Mouse (Mus musculus): ENCODE data around the gene Ror2. TPM values are rescaled to one million over a fixed set of nuclear protein-coding genes. Genes with fewer than 3 reads are reported as not detected.

Ror2 gene
- polyA plus RNA-seq, 1 experiment from 2014 or later: 17.4 TPM

DNA sequence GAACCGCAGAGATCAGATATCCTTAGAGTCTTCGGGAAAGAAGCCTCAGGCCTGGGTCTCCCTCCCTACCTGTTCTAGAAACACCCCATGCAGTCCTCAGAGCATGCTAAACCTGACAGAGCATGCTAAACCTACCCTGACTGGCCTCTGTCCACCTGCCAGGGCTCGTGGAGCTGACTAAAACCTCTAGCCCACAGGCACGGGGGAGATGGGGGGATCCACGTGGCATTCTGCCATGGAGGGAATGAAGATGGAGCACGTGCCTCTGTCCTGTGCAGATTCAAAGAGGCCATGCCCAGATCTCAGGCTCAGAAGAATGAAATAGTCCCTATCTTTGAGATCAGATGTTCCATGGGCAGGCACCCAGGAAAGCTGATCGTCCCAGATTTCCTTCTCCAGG lies 168.0 kb downstream of the Ror2 start:
- Histone ChIP-seq H3K4me1 (peaks cover 19% of the 10 kb centered on the region; the same call in 1 of the 2 replicates), H3K9me3 (no peaks in the 10 kb centered on the region), H3K4me2 (no peak overlapping the region), H3K27ac (no peak overlapping the region), H3K36me3 (0 out of 2 replicates have a peak, but pooled peaks cover 3% of the 10 kb centered on the region), H3K27me3 (replicated peaks) (no peaks in the 10 kb centered on the region), H3K4me3 (replicated peaks) (no peak overlapping the region), H3K9ac (no peak overlapping the region)
- no peak for ATAC-seq (ENCODE audit: insufficient read depth, low FRiP score, low read depth)
- WGBS: 90% methylated on average over 7 of the region's 7 CpGs

DNA sequence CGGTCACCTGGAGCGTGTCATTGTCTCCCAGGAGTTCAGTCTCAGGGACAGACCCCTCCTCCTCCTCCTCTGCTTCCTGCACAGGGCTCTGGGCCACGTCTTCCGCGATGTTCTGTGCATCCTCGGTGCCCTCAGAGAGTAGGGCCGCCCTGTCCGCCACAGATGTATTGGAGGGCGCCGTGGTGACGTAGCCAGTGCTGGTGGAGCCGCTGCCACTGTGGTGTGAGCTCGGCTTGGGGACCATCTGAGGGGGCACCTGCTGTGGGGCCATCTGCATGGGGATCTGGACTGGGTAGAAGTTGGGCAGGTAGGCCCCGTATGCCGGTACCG lies 175.7 kb downstream of the Ror2 start:
- Histone ChIP-seq H3K9me3 (no peaks in the 10 kb centered on the region), H3K27ac (no peak overlapping the region), H3K9ac (no peak overlapping the region), H3K4me1 (peaks cover 3% of the 10 kb centered on the region; the same call in 1 of the 2 replicates), H3K4me2 (no peak overlapping the region), H3K36me3 (peaks cover 6% of the 10 kb centered on the region; the same call in 1 of the 2 replicates), H3K4me3 (replicated peaks) (no peak overlapping the region), H3K27me3 (replicated peaks) (no peaks in the 10 kb centered on the region)
- 88% methylated on average over 16 of the region's 16 CpGs for WGBS
- ATAC-seq (ENCODE audit: insufficient read depth, low FRiP score, low read depth): peak; percentile 12; the same call in 1 of the 2 replicates

DNA sequence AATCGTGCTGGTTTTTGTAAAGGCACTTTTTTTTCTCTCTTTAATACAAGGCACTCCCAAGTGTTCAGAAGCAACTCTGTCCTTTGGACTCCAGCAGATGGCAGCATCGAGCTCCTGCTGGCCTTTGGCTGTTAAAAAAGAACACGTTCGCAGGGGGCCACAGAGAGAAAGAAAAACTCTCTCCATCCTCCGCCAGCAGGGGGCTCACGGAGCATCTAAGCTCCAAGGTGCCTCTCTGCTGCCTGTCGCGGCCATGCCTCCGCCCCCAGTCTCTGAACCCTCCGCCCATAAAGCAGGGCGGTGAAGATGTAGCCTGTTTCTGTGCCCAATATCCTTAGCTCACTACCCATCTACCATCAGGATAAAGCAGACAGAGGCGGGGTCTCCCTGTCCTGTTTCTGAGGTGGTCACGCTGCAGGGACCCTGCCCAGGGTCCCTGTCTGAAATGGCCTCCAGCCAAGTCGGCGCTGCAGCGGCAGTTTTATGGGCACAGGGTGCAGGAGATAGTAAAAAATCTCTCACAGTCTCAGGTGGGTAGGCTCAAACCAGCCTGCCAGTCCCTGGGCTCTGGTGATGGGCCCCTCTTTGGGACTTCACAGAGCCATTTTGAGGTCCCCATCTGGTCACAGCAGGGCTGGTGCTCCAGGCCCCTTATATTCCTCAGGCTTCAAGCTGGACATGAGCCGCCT lies 176.2 kb downstream of the Ror2 start:
- WGBS: 23% methylated on average over 17 of the region's 17 CpGs
- Histone ChIP-seq H3K9me3 (no peaks in the 10 kb centered on the region), H3K36me3 (peaks cover 6% of the 10 kb centered on the region; the same call in 1 of the 2 replicates), H3K4me1 (peaks cover 3% of the 10 kb centered on the region; the same call in 1 of the 2 replicates), H3K4me2 (no peak overlapping the region), H3K27me3 (replicated peaks) (no peaks in the 10 kb centered on the region), H3K27ac (no peak overlapping the region), H3K4me3 (replicated peaks) (no peak overlapping the region), H3K9ac (no peak overlapping the region)
- 0 out of 2 replicates have a peak, but pooled peaks have one; percentile 9 for ATAC-seq (ENCODE audit: insufficient read depth, low FRiP score, low read depth)

DNA sequence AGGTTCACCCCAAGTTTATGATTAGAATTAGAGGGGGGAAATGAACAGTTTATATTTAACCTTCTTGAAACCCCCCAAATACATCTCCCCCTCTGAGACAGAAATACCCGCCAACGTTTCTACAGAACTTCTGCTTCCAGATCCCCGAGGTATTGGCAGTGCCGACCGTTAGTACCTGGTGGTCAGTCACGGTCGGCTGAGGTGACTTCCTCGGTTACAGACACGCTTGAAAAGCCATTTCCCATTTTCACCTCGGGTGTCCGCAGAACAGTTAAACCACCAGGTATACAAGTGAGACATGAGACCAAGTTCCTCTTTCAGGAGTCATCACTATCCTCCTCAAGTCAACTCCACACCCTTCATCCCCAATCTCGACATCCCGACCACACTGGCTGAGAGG lies 179.2 kb downstream of the Ror2 start:
- H3K27ac ChIP-seq: no peak overlapping the region
- no peak overlapping the region for H3K4me3 ChIP-seq (replicated peaks)
- peaks cover 3% of the 10 kb centered on the region; the same call in 1 of the 2 replicates for H3K4me1 ChIP-seq
- H3K36me3 ChIP-seq: peaks cover 6% of the 10 kb centered on the region; the same call in 1 of the 2 replicates
- H3K9me3 ChIP-seq: no peaks in the 10 kb centered on the region
- H3K27me3 ChIP-seq (replicated peaks): no peaks in the 10 kb centered on the region
- H3K9ac ChIP-seq: no peak overlapping the region
- no peak overlapping the region for H3K4me2 ChIP-seq
- ATAC-seq (ENCODE audit: insufficient read depth, low FRiP score, low read depth): no peak
- WGBS: 81% methylated on average over 13 of the region's 13 CpGs

DNA sequence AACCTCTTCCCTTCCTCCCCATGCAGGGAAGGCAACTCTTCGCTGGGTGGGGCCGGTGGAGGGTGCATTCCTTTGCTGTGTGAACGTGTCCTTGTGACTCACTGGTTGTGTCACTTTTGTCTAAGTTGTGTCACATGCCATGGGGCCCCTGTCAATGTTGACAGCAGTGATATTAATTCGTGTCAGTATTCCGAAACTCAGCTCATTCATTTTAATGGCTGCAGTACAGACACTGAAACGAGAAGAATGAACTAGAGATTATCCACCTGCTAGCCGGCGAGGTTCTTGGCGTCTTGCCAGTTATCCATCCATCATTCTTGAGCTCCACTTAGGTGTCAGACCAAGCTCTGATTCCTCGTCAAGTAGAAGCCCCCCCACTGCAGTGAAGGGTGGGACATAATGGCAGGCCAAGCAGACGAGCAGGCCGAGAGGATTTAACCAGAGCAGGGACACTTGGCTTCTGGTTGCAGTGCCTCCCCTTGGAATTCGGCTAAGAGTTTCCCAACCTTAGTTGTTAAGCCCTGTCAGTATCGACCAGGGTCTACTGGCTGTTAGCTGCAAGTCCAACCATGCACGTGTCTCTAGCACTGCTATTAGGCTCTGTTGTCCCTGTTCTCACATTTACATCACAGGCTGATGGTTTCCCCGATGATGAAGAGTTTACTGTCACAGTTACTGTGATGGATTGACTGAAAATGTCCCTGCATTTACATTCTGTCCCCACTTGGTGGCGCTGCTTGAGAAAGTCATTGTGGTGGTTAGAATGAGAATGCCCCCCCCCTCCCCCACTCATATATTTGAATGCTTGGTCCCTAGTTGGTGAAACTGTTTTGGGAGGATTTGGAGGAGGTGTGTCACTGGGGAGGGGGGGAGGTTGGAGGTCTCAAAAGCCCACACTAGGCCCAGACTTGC lies 185.9 kb downstream of the Ror2 start:
- Histone ChIP-seq H3K9me3 (no peaks in the 10 kb centered on the region), H3K27me3 (replicated peaks) (0 out of 2 replicates have a peak, but pooled peaks cover 5% of the 10 kb centered on the region), H3K4me2 (no peak overlapping the region), H3K9ac (no peak overlapping the region), H3K36me3 (no peaks in the 10 kb centered on the region), H3K4me3 (replicated peaks) (no peak overlapping the region), H3K27ac (peak overlapping the region; percentile 42; the same call in 1 of the 2 replicates), H3K4me1 (no peaks in the 10 kb centered on the region)
- ATAC-seq (ENCODE audit: insufficient read depth, low FRiP score, low read depth): peak; percentile 42; the same call in 1 of the 2 replicates
- WGBS: 22% methylated on average over 17 of the region's 17 CpGs

DNA sequence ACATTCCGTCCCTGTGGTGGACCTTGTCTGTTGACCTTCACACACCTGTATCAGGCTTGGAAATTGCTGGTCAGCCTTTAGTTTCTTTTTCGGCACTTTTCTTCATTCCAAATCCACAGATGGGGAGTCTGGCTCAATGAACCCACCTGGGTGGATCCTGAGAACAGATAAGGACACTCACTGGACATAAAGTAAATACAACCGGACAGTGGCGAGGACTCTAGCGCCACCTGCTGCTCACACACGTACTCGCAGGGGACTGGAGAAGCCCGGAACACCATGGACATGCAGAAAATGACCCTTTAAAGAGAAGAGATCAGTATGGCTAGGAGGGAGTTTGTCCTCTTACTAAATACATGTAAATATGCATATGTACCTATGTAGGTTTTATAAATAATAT lies 189.3 kb downstream of the Ror2 start:
- H3K27me3 ChIP-seq (replicated peaks): 0 out of 2 replicates have a peak, but pooled peaks cover 5% of the 10 kb centered on the region
- WGBS: 13% methylated on average over 8 of the region's 8 CpGs
- H3K4me3 ChIP-seq (replicated peaks): no peak overlapping the region
- peaks cover 4% of the 10 kb centered on the region; the same call in 1 of the 2 replicates for H3K4me1 ChIP-seq
- no peak overlapping the region for H3K9ac ChIP-seq
- H3K36me3 ChIP-seq: no peaks in the 10 kb centered on the region
- H3K27ac ChIP-seq: no peak overlapping the region
- no peak overlapping the region for H3K4me2 ChIP-seq
- ATAC-seq (ENCODE audit: insufficient read depth, low FRiP score, low read depth): no peak
- H3K9me3 ChIP-seq: no peaks in the 10 kb centered on the region

DNA sequence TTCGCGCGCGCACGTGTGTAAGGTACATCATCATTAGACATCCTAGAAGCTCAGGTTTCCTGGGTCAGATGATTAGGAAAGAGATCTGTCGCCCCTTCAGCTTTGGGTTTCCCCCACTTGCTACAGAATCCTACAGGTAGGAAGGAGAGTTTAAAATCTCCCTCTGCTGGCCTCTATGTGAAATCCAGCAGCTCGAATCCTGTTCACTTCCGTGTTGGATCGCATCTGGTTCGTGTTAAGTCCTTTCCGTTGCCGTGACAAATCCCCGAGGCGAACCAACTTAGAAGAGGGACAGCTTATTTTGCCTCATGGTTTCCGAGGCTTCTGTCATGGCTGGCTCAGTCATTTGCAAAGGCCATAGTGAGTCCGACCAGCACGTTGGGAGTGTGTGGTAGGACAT lies 190.7 kb downstream of the Ror2 start:
- no peaks in the 10 kb centered on the region for H3K36me3 ChIP-seq
- no peak overlapping the region for H3K27ac ChIP-seq
- ATAC-seq (ENCODE audit: insufficient read depth, low FRiP score, low read depth): no peak
- 71% methylated on average over 17 of the region's 17 CpGs for WGBS
- H3K9ac ChIP-seq: no peak overlapping the region
- H3K4me1 ChIP-seq: peaks cover 4% of the 10 kb centered on the region; the same call in 1 of the 2 replicates
- H3K27me3 ChIP-seq (replicated peaks): 0 out of 2 replicates have a peak, but pooled peaks cover 5% of the 10 kb centered on the region
- no peaks in the 10 kb centered on the region for H3K9me3 ChIP-seq
- H3K4me2 ChIP-seq: no peak overlapping the region
- H3K4me3 ChIP-seq (replicated peaks): no peak overlapping the region

DNA sequence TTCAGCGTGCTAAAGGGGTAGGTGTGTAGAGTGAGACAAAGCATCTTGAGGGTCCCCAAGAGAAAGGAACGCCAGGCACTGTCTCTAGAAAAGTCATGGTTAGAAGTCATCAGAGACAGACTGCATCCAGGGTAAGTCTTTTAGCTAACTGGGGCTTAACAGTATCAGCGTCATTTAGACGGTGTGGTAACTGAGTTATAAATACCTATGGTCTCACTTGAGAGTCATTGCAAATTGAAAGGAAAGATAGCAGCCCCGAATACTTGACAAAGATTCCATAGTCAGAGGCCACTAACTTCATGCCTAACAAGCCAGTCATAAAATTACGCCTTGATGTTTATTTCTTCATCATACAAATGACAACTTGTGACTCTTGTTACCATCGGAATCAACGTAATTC lies 191.3 kb downstream of the Ror2 start:
- no peak overlapping the region for H3K4me2 ChIP-seq
- ATAC-seq (ENCODE audit: insufficient read depth, low FRiP score, low read depth): no peak
- no peaks in the 10 kb centered on the region for H3K36me3 ChIP-seq
- H3K4me3 ChIP-seq (replicated peaks): no peak overlapping the region
- H3K27me3 ChIP-seq (replicated peaks): 0 out of 2 replicates have a peak, but pooled peaks cover 5% of the 10 kb centered on the region
- H3K4me1 ChIP-seq: peaks cover 4% of the 10 kb centered on the region; the same call in 1 of the 2 replicates
- no peak overlapping the region for H3K27ac ChIP-seq
- no peaks in the 10 kb centered on the region for H3K9me3 ChIP-seq
- no peak overlapping the region for H3K9ac ChIP-seq
- 79% methylated on average over 8 of the region's 8 CpGs for WGBS

DNA sequence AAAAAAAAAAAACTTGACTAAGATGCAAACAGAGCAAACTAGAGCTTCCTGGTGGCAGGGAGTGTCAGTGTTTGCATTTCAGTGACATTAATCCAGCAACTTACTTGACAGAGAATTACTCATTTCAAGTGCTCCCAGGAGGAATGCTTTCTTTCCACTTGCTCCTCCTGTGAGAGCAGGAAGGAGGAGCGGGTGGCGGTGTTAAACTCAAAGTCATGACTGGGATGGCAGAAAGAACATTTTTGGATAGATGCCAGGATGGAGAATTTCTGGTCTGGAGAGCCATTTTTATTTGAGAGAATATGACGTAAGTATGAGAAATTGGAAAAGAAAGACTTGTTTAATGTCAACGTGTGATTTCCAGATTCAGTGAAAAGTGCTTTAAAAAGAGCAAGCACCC lies 192.5 kb downstream of the Ror2 start:
- Histone ChIP-seq H3K27ac (peak overlapping the region; percentile 45; the same call in 1 of the 2 replicates), H3K9me3 (no peaks in the 10 kb centered on the region), H3K27me3 (replicated peaks) (0 out of 2 replicates have a peak, but pooled peaks cover under 1% of the 10 kb centered on the region), H3K36me3 (no peaks in the 10 kb centered on the region), H3K4me2 (no peak overlapping the region), H3K4me1 (peaks cover 4% of the 10 kb centered on the region; the same call in 1 of the 2 replicates), H3K4me3 (replicated peaks) (no peak overlapping the region), H3K9ac (no peak overlapping the region)
- ATAC-seq (ENCODE audit: insufficient read depth, low FRiP score, low read depth): no peak
- 26% methylated on average over 4 of the region's 4 CpGs for WGBS

DNA sequence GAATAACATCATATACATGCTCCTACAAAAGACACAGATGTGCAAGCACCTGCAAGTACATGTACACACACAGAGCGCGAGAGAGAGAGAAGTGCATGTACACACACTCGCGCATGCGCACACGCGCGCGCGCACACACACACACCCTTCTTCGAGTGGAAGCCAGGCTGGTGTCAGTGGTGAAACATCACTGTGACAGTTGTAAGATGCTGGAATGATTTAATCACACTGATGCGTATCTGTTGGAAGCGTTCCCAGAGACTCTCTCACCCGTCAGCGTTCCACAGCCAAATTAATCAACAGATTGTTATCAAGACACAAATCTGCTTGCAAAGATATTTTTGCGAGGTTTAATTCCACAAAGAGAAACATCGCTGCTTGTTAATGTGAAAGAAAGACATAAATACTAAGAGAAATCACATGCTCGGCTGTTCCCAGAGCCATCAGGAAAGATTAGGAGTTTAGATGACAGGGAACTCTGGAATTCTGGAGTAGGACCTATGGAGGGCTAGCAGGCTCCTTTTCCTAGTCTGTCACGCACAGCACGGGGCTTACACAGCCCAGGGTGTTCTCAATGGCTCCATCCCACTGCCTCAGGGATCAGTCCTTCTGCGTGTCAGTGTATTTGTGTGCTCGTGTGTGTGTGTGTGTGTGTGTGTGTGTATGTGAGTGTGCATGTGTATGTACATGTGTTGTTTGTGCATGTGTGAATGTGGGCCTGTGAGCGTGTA lies 199.2 kb downstream of the Ror2 start:
- Histone ChIP-seq H3K9me3 (no peaks in the 10 kb centered on the region), H3K4me3 (replicated peaks) (no peak overlapping the region), H3K36me3 (no peaks in the 10 kb centered on the region), H3K4me2 (no peak overlapping the region), H3K27me3 (replicated peaks) (no peaks in the 10 kb centered on the region), H3K4me1 (no peaks in the 10 kb centered on the region), H3K27ac (0 out of 2 replicates have a peak overlapping the region, but pooled peaks have one; percentile 42), H3K9ac (no peak overlapping the region)
- no peak for ATAC-seq (ENCODE audit: insufficient read depth, low FRiP score, low read depth)
- WGBS: 63% methylated on average over 23 of the region's 23 CpGs

DNA sequence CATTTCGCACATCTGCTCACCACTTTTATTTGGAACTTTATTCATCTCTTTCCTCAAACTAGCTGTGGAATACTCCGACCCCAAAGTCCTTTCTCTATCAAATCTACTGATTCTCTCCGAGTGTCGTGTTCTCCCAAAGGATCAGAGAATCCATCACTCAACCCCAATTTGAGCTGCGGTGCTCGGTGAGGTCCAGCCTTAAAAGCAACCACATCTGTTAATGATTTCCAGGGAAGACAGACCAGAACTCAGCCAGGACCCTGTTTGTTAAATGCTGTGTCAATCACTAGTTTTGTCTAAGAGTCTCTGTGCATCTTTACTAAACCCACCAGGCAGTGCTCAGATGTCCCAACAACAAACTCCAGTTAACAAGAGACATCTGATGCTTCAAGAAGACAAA lies 204.1 kb downstream of the Ror2 start:
- H3K4me1 ChIP-seq: no peaks in the 10 kb centered on the region
- 54% methylated on average over 6 of the region's 6 CpGs for WGBS
- no peak overlapping the region for H3K9ac ChIP-seq
- no peaks in the 10 kb centered on the region for H3K27me3 ChIP-seq (replicated peaks)
- no peak for ATAC-seq (ENCODE audit: insufficient read depth, low FRiP score, low read depth)
- H3K4me3 ChIP-seq (replicated peaks): no peak overlapping the region
- no peak overlapping the region for H3K27ac ChIP-seq
- no peaks in the 10 kb centered on the region for H3K9me3 ChIP-seq
- H3K4me2 ChIP-seq: no peak overlapping the region
- H3K36me3 ChIP-seq: no peaks in the 10 kb centered on the region

Measured in stomach, embryonic 15.5 days (tissue).